Mouse (Mus musculus) kidney, embryonic 14.5 days (tissue): ENCODE results near the gene St8sia6. TPM values are rescaled to one million over a fixed set of nuclear protein-coding genes. Genes with fewer than 3 reads are reported as not detected.
"Not testable (repeated sequence)": the region's sequence is repeated elsewhere in the genome, so short reads cannot be mapped to it uniquely, and the experiment has no call there.

Experiments
- ATAC-seq: fragments of 200-750 bp; cut with Nextera tagmentation; 2 replicates; pipeline ENCODE4 v1.8.0; 2017; ENCODE audit warnings: moderate number of reproducible peaks, mild to moderate bottlenecking, moderate TSS enrichment, moderate library complexity; ENCODE audit not compliant: low FRiP score, low TSS enrichment
- H3K27ac ChIP-seq: fragments of 300-500 bp; sonication (generic); 2 replicates; pipeline ENCODE4 v1.5.1; 2014; ENCODE audit warnings: low read depth, mild to moderate bottlenecking, low read length, moderate library complexity, mixed read lengths
- H3K27me3 ChIP-seq: fragments of 300-500 bp; sonication (generic); 2 replicates; pipeline ENCODE4 v1.6.1; 2014; ENCODE audit warnings: mild to moderate bottlenecking, low read length; ENCODE audit not compliant: control insufficient read depth, insufficient read depth
- H3K36me3 ChIP-seq: fragments of 300-500 bp; sonication (generic); 2 replicates; pipeline ENCODE4 v1.6.1; 2014; ENCODE audit warnings: low read length, mixed read lengths; ENCODE audit not compliant: control insufficient read depth, insufficient read depth
- H3K4me1 ChIP-seq: fragments of 300-500 bp; sonication (generic); 2 replicates; pipeline ENCODE4 v1.6.1; 2014; ENCODE audit warnings: low read length, mixed read lengths; ENCODE audit not compliant: control insufficient read depth, insufficient read depth
- H3K4me2 ChIP-seq: fragments of 300-500 bp; sonication (generic); replicated peaks from 2 replicates; pipeline ENCODE4 v1.6.1; 2014; ENCODE audit warnings: low read depth, mild to moderate bottlenecking, low read length
- H3K4me3 ChIP-seq: fragments of 300-500 bp; sonication (generic); 2 replicates; pipeline ENCODE4 v1.5.1; 2014; ENCODE audit warnings: mild to moderate bottlenecking, low read length
- H3K9ac ChIP-seq: fragments of 300-500 bp; sonication (generic); 2 replicates; pipeline ENCODE4 v1.6.1; 2014; ENCODE audit warnings: low read depth, mild to moderate bottlenecking, low read length, moderate library complexity
- H3K9me3 ChIP-seq: fragments of 300-500 bp; sonication (generic); 2 replicates; pipeline ENCODE4 v1.6.1; 2016; ENCODE audit warnings: low read length; ENCODE audit not compliant: control insufficient read depth
- WGBS: fragments of 180-500 bp; shearing (Covaris S2); extraction: QIAGEN DNeasy Blood & Tissue Kit; methylation state at CpG from one replicate; pipeline ENCODE4 v1.1.7; 2014; 5-methylcytosine and 5-hydroxymethylcytosine counted together
- polyA plus RNA-seq: library from polyadenylated mRNA; unstranded; fragments of >200 nt; fragmentation: Nextera tagmentation; extraction: Ambion mirVana; gene quantifications from 2 replicates; pipeline ENCODE4 v1.2.1, GENCODE M21; 2014

St8sia6 gene
- polyA plus RNA-seq, 1 experiment from 2014 or later: 4.5 TPM

- H3K4me1 ChIP-seq: no peaks in the 10 kb centered on the region
- ATAC-seq: peak; percentile 86
- no peaks in the 10 kb centered on the region for H3K9me3 ChIP-seq
- under 1% methylated on average over 71 of the region's 89 CpGs for WGBS
- H3K27ac ChIP-seq: no peak overlapping the region
- peak overlapping the region; percentile 65 for H3K4me3 ChIP-seq
- H3K36me3 ChIP-seq: no peaks in the 10 kb centered on the region
- peaks cover 23% of the 10 kb centered on the region for H3K27me3 ChIP-seq
- peak overlapping the region; percentile 47; the same call in 1 of the 2 replicates for H3K9ac ChIP-seq
- peak overlapping the region; percentile 99 for H3K4me2 ChIP-seq
Measured at GRCm38 (mm10) chr2:13793054-13793968, 553 bp downstream of the St8sia6 start.

- Histone ChIP-seq H3K27ac (no peak overlapping the region), H3K4me1 (no peaks in the 10 kb centered on the region), H3K9ac (no peak overlapping the region), H3K4me3 (peak overlapping the region; percentile 65; the same call in 1 of the 2 replicates), H3K4me2 (peak overlapping the region; percentile 99), H3K27me3 (peaks cover 23% of the 10 kb centered on the region), H3K9me3 (no peaks in the 10 kb centered on the region), H3K36me3 (no peaks in the 10 kb centered on the region)
- 42% methylated on average over 13 of the region's 13 CpGs for WGBS
- peak; percentile 28; the same call in 1 of the 2 replicates for ATAC-seq
Measured at GRCm38 (mm10) chr2:13792256-13793005, 1.4 kb downstream of the St8sia6 start.

- no peaks in the 10 kb centered on the region for H3K9me3 ChIP-seq
- no peaks in the 10 kb centered on the region for H3K4me1 ChIP-seq
- H3K9ac ChIP-seq: no peak overlapping the region
- WGBS: 70% methylated on average over 7 of the region's 7 CpGs
- peaks cover 23% of the 10 kb centered on the region for H3K27me3 ChIP-seq
- no peak overlapping the region for H3K27ac ChIP-seq
- no peak overlapping the region for H3K4me2 ChIP-seq
- H3K36me3 ChIP-seq: no peaks in the 10 kb centered on the region
- ATAC-seq: no peak
- H3K4me3 ChIP-seq: no peak overlapping the region
Measured at GRCm38 (mm10) chr2:13791598-13791997, 2.3 kb downstream of the St8sia6 start.

- H3K4me2 ChIP-seq: no peak overlapping the region
- H3K4me3 ChIP-seq: no peak overlapping the region
- H3K9me3 ChIP-seq: no peaks in the 10 kb centered on the region
- 57% methylated on average over 1 of the region's 1 CpGs for WGBS
- H3K27me3 ChIP-seq: peaks cover 23% of the 10 kb centered on the region
- no peaks in the 10 kb centered on the region for H3K4me1 ChIP-seq
- no peak overlapping the region for H3K27ac ChIP-seq
- ATAC-seq: no peak
- H3K36me3 ChIP-seq: no peaks in the 10 kb centered on the region
- no peak overlapping the region for H3K9ac ChIP-seq
Measured at GRCm38 (mm10) chr2:13789365-13789764, 4.5 kb downstream of the St8sia6 start.

GRCm38 (mm10) chr2:13786577-13787168 is 7.2 kb downstream of the St8sia6 start:
- Histone ChIP-seq H3K4me1 (no peaks in the 10 kb centered on the region), H3K36me3 (no peaks in the 10 kb centered on the region), H3K4me3 (no peak overlapping the region), H3K9ac (no peak overlapping the region), H3K27ac (no peak overlapping the region), H3K9me3 (no peaks in the 10 kb centered on the region), H3K27me3 (peaks cover 5% of the 10 kb centered on the region; the same call in 1 of the 2 replicates), H3K4me2 (no peak overlapping the region)
- WGBS: 71% methylated on average over 1 of the region's 1 CpGs
- ATAC-seq: no peak

- H3K4me3 ChIP-seq, H3K4me2 ChIP-seq: not testable (repeated sequence)
Measured at GRCm38 (mm10) chr2:13785992-13786391, 7.9 kb downstream of the St8sia6 start.

GRCm38 (mm10) chr2:13785247-13785646 is 8.6 kb downstream of the St8sia6 start:
- WGBS: 83% methylated on average over 2 of the region's 2 CpGs
- no peak for ATAC-seq
- Histone ChIP-seq H3K4me1 (no peaks in the 10 kb centered on the region), H3K4me2 (no peak overlapping the region), H3K9me3 (no peaks in the 10 kb centered on the region), H3K27me3 (no peaks in the 10 kb centered on the region), H3K4me3 (no peak overlapping the region), H3K36me3 (no peaks in the 10 kb centered on the region), H3K9ac (no peak overlapping the region), H3K27ac (no peak overlapping the region)

More at GRCm38 (mm10) chr2:13785992-13786391, 7.9 kb downstream of the St8sia6 start:
- H3K9me3 ChIP-seq, H3K36me3 ChIP-seq, H3K27me3 ChIP-seq, H3K9ac ChIP-seq, H3K4me1 ChIP-seq, ATAC-seq, H3K27ac ChIP-seq: not testable (repeated sequence)
- WGBS: 73% methylated on average over 3 of the region's 3 CpGs

GRCm38 (mm10) chr2:13784448-13784847 is 9.4 kb downstream of the St8sia6 start:
- H3K4me1 ChIP-seq: no peaks in the 10 kb centered on the region
- ATAC-seq: no peak; the same call in 1 of the 2 replicates
- no peak overlapping the region for H3K4me3 ChIP-seq
- no peak overlapping the region for H3K9ac ChIP-seq
- H3K27ac ChIP-seq: no peak overlapping the region
- H3K27me3 ChIP-seq: no peaks in the 10 kb centered on the region
- H3K9me3 ChIP-seq: no peaks in the 10 kb centered on the region
- no peaks in the 10 kb centered on the region for H3K36me3 ChIP-seq
- WGBS: 77% methylated on average over 1 of the region's 1 CpGs
- H3K4me2 ChIP-seq: no peak overlapping the region
